Mouse (Mus musculus) liver, adult (tissue): ENCODE data around the gene Gm19668.
"Not testable (repeated sequence)": the region's sequence is repeated elsewhere in the genome, so short reads cannot be mapped to it uniquely, and the experiment has no call there.

Source experiments
- GATA4 ChIP-seq: IDR thresholded peaks from 2 replicates; pipeline ENCODE4 v1.6.1; 2014; ENCODE audit warnings: mild to moderate bottlenecking, low read length; ENCODE audit not compliant: insufficient replicate concordance

The Gm19668 gene

DNA sequence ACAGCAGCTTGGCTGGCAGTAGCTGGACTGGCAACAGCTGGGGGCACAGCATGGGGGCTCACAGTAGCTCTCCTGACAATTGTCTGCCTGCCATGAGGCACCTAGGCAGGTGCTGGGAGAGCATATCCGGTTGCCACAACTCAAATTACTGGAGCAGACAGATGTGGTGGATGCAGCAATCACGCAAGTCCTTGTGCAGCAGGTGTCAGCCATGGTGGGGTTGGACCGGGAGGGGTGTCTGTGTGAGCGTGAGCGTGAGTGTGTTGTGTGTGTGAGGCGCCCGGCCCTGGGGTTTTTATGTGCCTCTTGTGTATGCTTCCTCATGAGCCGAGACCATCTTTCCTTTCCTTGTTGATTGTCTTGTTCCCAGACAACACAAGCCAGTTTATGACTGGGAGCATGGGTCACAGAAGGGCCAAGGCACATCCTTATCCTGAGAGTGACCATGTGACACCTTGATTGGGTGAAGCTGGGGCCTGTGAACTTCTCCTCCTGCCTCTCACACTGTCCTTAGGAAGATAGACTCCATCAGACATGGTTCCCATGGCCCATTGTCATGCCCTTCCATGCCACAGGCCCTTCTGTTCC, at the start of gene Gm19668:
TSS of gene Gm19668 (minus strand) at position 213 of the 588 bp plus-strand sequence.
- no peak for TF ChIP-seq GATA4

DNA sequence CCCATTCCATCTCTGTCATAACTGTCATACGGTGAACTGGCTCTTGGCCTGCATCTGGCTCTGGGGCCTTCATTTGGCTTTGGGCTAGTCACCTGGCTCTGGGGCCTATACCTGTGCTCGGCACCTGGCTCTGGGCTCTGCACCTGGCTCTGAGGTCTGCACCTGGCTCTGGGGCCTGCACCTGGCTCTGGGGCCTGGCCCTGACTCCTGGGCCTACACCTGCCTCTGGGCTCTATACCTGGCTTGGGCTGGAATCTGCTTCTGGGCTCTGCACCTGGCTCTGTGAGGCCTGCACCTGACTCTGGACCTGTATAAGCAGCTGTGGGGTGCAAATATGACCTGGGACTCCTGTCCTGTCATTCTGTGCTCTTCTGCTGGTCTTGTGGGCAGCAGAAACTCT, 48.6 kb upstream of the Gm19668 start:
- TF ChIP-seq GATA4: no peak

DNA sequence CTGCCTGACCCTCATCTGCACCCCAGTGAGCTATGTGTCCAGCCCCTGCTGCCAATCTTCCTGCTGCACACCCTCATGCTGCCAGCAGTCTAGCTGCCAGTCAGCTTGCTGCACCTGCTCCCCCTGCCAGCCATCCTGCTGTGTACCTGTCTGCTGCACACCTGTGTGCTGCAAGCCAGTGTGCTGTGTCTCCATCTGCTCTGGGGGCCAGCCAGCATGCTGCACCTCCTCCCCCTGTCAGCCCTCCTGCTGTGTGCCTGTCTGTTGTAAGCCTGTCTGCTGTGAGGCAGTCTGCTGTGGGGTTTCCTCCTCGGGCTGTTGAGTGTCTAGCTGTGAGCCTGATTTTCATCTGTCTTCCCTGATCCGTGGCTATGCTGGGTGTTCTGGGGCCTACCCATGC, 48.0 kb upstream of the Gm19668 start:
- no peak for TF ChIP-seq GATA4

DNA sequence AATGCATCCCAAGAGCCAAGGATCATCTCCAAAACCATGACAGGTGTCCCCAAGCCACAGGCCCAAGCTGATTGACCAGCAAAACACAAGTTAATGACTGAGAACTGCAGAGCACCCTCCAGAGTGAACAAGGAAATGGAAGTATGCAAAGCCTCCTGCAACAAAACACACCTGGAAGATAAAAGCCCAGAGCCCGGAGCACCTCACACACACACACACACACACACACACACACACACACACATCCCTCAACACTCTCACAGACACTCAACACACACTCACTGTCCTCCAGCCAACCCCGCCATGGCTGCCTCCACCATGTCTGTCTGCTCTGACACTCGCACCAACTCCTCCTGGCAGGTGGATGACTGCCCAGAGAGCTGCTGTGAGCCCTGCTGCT, 47.6 kb upstream of the Gm19668 start, which contains the start of gene Gm36176:
TSS of gene Gm36176 (plus strand) at position 301 of the 400 bp plus-strand sequence.
- TF ChIP-seq GATA4: no peak

DNA sequence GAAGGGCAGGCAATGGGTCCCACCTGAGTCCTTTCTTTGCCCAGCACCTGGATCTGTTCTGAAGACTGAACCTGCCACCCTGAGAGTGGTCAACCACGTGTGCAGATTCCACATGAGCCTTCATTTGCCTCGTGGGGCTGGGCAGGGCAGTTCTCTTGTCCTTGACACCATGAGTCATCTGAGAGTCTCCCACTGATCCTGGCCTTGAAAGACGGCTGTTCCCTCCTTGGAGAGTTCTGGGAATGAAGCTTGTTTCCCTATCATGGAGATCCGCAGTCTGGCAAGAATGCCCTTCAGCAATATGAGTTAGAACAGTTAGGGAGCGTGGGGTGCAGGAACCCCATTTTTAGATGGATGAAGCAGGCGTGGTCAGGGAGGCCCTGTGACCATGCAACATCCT, 40.1 kb upstream of the Gm19668 start:
- TF ChIP-seq GATA4: no peak

DNA sequence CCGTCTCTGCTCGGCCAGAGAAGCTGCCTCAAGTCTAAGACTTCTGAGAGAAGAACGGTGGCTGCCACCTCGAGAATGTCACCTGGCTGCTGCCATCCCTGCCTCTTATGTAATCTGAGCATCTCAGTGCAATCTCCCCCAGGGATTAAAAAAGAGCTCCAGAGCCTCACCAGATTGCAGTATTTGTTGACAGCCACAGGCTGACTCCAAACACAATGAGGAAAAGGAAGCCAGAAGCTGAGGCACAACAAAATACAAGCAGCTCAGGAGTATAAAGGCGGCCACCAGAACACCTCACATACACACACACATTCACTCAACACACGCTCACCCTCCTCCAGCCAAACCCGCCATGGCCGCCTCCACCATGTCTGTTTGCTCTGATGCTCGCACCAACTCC, 36.7 kb upstream of the Gm19668 start, which contains the start of gene Krtap10-10:
TSS of gene Krtap10-10 (plus strand) at position 301 of the 400 bp plus-strand sequence.
- no peak for TF ChIP-seq GATA4

DNA sequence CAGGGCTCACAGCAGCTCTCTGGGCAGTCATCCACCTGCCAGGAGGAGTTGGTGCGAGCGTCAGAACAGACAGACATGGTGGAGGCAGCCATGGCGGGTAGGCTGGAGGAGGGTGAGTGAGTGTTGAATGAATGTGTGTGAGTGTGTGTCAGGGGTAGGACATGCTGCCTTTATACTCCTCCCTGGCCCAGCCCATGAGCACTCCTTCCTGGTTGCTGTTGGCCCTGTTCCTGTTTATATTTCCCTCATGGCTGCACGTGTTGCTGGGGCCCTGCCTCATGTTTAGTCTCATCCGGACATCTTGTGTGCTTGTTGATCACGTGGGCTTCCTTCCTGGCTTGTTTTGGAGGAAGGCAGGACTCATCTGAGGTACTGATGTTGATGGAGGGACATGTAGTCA, 28.0 kb upstream of the Gm19668 start, which contains the start of gene Krtap10-4:
TSS of gene Krtap10-4 (minus strand) at position 145 of the 400 bp plus-strand sequence.
- TF ChIP-seq GATA4: no peak

DNA sequence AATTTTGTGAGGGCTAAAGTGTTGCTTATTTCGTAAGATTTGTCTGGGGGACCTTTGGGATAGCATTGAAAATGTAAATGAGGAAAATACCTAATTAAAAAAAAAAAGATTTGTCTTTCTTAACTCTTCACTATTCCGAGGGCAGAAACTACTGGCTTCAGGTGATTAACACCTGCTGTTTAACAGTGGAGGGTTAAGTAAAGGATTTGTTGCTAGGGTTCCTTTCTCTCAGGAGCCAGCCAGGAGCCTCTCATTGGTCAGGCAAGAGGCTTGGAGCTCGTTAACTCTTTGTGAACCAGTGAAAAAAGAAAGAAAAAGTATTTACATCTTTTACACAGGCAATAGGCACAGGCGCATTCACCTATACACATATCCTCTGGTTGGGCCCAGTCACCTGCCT, 20.3 kb upstream of the Gm19668 start:
- TF ChIP-seq GATA4: no peak

DNA sequence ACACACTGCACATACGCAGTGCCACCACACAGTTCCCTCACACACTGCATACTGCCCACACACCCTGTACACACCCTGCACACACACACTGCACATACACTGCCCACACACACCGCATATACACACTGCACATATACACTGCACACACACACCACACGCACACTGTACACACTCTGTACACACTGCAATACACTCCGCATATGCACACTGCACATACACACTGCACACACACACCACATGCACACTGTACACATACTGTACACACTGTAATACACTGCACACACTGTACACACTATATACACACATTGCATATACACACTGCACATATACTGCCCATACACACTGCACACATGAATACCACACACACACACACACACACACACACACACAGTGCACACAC, 19.6 kb upstream of the Gm19668 start:
- no peak for TF ChIP-seq GATA4

DNA sequence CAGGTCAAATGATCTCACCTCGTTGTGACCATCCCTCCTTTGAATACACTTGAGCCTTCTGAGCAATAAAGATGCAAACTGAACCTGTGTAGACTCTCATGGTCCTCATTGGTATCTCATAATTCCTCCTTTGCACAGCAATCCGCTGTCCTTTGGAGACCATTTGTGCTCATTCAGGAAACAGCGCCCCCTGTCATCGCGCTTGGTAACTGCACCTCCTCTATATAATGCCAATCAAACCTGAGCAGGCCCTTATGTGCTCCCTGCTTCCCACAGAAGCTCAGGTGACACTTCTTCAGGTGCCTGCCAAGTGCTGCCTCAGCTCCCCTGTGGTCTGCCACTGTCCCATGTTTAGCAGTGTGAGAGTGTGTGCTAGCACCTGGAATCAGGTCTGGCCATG, 16.6 kb upstream of the Gm19668 start:
- TF ChIP-seq GATA4: no peak

DNA sequence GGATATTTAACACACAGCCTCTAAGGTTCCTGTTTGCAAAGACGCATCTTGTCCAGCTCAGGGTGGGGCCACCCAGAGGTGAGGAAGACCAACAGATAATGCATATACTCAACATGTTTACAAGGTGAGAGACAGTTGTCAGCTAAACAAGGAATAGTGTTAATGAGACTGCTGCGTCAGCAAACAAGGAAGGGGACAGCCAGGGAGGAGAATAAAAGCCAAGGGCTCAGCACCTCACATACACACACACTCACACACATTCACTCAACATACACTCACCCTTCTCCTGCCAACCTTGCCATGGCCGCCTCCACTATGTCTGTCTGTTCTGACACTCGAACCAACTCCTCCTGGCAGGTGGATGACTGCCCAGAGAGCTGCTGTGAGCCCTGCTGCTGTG, 15.4 kb upstream of the Gm19668 start, which contains the start of gene Gm2696:
TSS of gene Gm2696 (plus strand) at position 301 of the 400 bp plus-strand sequence.
- TF ChIP-seq GATA4: no peak

DNA sequence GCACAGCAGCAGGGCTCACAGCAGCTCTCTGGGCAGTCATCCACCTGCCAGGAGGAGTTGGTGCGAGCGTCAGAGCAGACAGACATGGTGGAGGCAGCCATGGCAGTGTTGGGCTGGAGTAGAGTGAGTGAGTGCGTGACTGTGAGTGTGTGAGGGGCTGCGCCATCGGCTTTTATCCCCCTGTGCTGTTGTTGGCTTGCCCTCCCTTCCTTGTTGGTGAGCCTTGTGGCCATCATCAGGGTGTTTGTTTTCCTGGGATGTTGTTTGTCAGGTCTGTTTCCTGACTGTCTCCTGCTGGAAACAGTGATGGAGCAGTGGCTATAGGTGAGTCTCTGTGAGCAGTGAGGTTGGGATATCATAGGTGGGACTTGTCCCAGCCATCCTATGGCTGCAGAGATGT, 12.8 kb upstream of the Gm19668 start, which contains the start of gene Gm9507:
TSS of gene Gm9507 (minus strand) at position 101 of the 400 bp plus-strand sequence.
- no peak for TF ChIP-seq GATA4

DNA sequence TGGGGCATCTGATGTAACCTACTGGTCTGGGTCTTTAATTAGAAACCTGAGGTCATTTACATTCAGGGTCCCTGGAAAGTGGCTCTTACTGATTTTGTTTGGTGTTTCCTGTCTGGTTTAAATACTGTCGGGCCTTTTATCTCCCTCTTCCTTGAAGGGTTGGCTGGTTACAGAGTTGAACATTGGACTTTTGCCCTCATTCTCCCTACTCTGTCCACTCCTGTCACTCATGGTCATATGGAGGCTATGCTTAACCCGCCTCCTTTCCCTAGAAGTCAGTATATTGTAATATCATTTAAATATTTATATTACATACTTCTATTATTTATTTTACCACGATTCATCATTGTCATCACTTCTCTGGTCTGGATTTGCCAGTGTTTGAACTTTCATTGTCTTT, 5.2 kb upstream of the Gm19668 start:
- TF ChIP-seq GATA4: no peak

DNA sequence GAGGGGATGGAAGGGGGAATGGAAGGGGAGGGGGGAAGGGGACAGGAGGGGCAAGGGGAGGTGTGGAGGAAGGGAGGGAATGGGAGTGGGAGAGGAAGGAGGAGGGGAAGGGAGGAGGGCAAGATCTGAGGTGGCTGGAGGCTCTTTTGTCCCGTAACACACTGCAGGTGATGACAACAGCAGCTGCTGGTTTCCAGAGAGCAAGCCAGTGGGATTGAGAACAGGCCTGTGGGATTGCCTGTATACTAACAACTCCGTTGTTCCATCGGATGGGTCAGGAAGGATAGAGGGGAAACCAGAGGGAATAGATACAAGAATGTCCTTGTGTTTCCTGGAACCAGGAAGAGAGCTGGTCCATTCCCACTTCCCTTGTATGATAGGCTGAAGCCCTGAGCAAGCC, 1.3 kb downstream of the Gm19668 start:
- TF ChIP-seq GATA4: no peak

DNA sequence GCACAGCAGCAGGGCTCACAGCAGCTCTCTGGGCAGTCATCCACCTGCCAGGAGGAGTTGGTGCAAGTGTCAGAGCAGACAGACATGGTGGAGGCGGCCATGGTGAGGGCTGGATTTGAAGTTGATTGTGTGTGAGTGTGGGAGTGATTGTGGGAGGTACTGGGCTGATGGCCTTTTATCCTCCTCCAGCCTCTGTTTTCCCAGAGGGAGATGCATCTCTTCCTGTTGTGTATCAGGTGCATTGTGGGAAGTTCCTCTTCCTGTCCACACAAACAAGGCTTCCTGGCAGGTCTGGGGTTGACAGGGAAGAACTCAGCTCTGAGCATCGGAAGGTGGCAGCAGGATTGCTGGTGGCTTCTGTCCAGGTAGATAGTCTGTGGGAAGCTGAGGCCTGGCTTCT, 4.0 kb downstream of the Gm19668 start, which contains the start of gene Gm9639:
TSS of gene Gm9639 (minus strand) at position 101 of the 400 bp plus-strand sequence.
- no peak for TF ChIP-seq GATA4

DNA sequence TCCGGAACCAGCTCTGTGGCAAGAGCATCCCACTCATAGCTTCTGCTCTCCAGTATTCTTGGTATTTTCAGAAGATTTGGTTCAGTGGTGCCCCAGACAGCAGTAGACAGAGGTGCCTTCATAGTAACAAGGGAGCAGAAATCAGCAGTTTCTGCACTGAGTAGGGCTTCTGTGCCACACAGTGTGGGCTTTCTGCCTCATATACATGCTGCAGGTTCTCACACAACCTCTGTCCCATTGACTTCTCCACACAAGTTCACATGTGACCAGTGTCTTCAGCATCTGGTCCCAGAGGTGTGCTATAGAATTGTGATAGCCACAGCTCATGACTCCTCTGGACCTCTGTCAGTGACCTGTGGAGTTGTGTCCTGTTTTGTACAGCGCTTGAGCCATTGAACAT, 10.3 kb downstream of the Gm19668 start:
- TF ChIP-seq GATA4: no peak

DNA sequence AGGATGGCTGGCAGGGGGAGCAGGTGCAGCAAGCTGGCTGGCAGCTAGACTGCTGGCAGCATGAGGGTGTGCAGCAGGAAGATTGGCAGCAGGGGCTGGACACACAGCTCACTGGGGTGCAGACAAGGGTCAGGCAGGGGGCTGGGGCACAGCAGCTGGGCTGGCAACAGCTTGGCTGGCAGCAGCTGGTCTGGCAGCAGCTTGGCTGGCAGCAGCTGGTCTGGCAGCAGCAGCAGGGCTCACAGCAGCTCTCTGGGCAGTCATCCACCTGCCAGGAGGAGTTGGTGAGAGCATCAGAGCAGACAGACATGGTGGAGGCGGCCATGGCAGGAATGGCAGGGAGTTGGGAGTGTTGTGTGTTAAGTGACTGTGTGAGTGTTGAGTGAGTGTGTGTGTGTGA, 11.1 kb downstream of the Gm19668 start, which contains the start of gene Gm7137:
TSS of gene Gm7137 (minus strand) at position 325 of the 400 bp plus-strand sequence.
- TF ChIP-seq GATA4: not testable (repeated sequence)
